Mouse (Mus musculus): ENCODE data around the gene Gm21773. TPM values are rescaled to one million over a fixed set of nuclear protein-coding genes. Genes with fewer than 3 reads are reported as not detected.
"Not testable (repeated sequence)": the region's sequence is repeated elsewhere in the genome, so short reads cannot be mapped to it uniquely, and the experiment has no call there.

The Gm21773 gene
- not detected for total RNA-seq (2021)
- not detected in 2 replicates for polyA plus RNA-seq (2012; rRNA removed)
- long read RNA-seq, result 0 reads

GRCm38 (mm10) chrY:25309260-25309659 is at the start of gene Gm21773:
TSS of gene Gm21773 (minus strand) at chrY:25309360.
- intact Hi-C loops (cut with DNase I); H3K27ac ChIP-seq; H3K9ac ChIP-seq (ENCODE audit: low read depth, low read length); H3K4me1 ChIP-seq (ENCODE audit: control insufficient read depth, insufficient read depth, low read length); H3K79me2 ChIP-seq (replicated peaks; ENCODE audit: control insufficient read depth, insufficient read depth, low read length); H3K36me3 ChIP-seq (ENCODE audit: control insufficient read depth, insufficient read depth, low read length); DNase-seq; H3K4me3 ChIP-seq; H3K27me3 ChIP-seq (ENCODE audit: control insufficient read depth, insufficient read depth, low read length): not testable (repeated sequence)
- WGBS, result no CpG with 5 or more reads among the region's 2 CpGs
